Mouse (Mus musculus) spleen, adult 2 months (tissue): Measurements from ENCODE around the gene Hoxb7.

Experiments
- CTCF ChIP-seq: fragments of 200-500 bp; IDR thresholded peaks from 2 replicates; pipeline ENCODE4 v1.5.1; 2011; ENCODE audit warnings: mild to moderate bottlenecking, inconsistent platforms; ENCODE audit not compliant: insufficient read depth, insufficient read length, insufficient replicate concordance; ENCODE audit errors: extremely low read depth
- POLR2A ChIP-seq: fragments of 200-500 bp; IDR thresholded peaks from 2 replicates; pipeline ENCODE4 v1.6.1; 2011; ENCODE audit warnings: low read depth, low read length, inconsistent platforms

DNA sequence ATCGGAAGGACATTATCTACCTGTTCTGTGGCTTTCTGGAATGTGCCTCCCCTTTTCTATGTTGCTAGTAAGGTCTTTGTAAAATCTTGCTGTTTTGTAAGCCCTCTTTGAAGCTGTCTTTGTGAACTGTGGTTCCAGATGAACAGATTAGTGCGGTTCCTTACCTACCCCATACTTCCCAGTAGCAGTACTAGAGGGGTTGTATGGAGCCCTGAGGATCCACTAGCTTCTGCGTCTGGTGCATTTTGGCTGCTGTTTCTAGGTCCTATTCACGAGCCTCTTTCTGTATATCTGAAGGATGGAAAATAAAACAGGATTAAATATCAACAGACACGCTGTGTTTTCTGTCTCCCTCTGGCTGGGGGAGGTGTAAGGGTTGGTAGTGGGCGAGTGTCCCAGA lies 3.4 kb downstream of the Hoxb7 start:
- no peak for TF ChIP-seq POLR2A
- no peak for TF ChIP-seq CTCF
